Mouse (Mus musculus): ENCODE data around the gene Smim26. TPM values are rescaled to one million over a fixed set of nuclear protein-coding genes. Genes with fewer than 3 reads are reported as not detected.

Smim26 gene
- 3.6 TPM in 1 of 2 replicates, not detected in the other for polyA plus RNA-seq (2012; ENCODE audit: insufficient read depth, low replicate concordance)

GRCm38 (mm10) chr2:144593951-144594651 lies at the start of gene Smim26:
Gene Smim26, plus strand, starts transcription at chr2:144594054.
- peak within 1 kb of the TSS; percentile 95 for H3K4me3 ChIP-seq (replicated peaks)
- TF ChIP-seq FLI1 (IDR thresholded peaks at IDR 0.05; ENCODE audit: low read length) (no peak), GATA1 (IDR thresholded peaks at IDR 0.05; ENCODE audit: borderline replicate concordance, low read length) (no peak)
- no peaks in the 10 kb centered on the region for H3K9me3 ChIP-seq

GRCm38 (mm10) chr2:144544630-144545029 lies 49.2 kb upstream of the Smim26 start:
- H3K9me3 ChIP-seq, result no peaks in the 10 kb centered on the region
- peaks cover 50% of the 10 kb centered on the region for H3K36me3 ChIP-seq (replicated peaks; ENCODE audit: low read length)
- H3K4me3 ChIP-seq (replicated peaks), result no peak overlapping the region
- H3K4me1 ChIP-seq, result peaks cover 21% of the 10 kb centered on the region
- TF ChIP-seq FLI1 (IDR thresholded peaks at IDR 0.05; ENCODE audit: low read length) (no peak), GATA1 (IDR thresholded peaks at IDR 0.05; ENCODE audit: borderline replicate concordance, low read length) (no peak)
- no peaks in the 10 kb centered on the region for H3K27me3 ChIP-seq (replicated peaks)

More at GRCm38 (mm10) chr2:144593951-144594651, at the start of gene Smim26:
- Histone ChIP-seq H3K36me3 (replicated peaks; ENCODE audit: low read length) (peaks cover 34% of the 10 kb centered on the region), H3K27me3 (replicated peaks) (no peaks in the 10 kb centered on the region), H3K4me1 (peaks cover 31% of the 10 kb centered on the region)

- no peak overlapping the region for H3K4me3 ChIP-seq (replicated peaks)
- H3K36me3 ChIP-seq (replicated peaks; ENCODE audit: low read length), result peaks cover 46% of the 10 kb centered on the region
- TF ChIP-seq GATA1 (IDR thresholded peaks at IDR 0.05; ENCODE audit: borderline replicate concordance, low read length) (no peak), FLI1 (IDR thresholded peaks at IDR 0.05; ENCODE audit: low read length) (no peak)
- no peaks in the 10 kb centered on the region for H3K27me3 ChIP-seq (replicated peaks)
- peaks cover 22% of the 10 kb centered on the region for H3K4me1 ChIP-seq
- no peaks in the 10 kb centered on the region for H3K9me3 ChIP-seq
Observed at GRCm38 (mm10) chr2:144545061-144545460, 48.8 kb upstream of the Smim26 start.

GRCm38 (mm10) chr2:144545481-144545880 lies 48.4 kb upstream of the Smim26 start:
- H3K27me3 ChIP-seq (replicated peaks), result no peaks in the 10 kb centered on the region
- H3K9me3 ChIP-seq, result no peaks in the 10 kb centered on the region
- H3K4me1 ChIP-seq, result peaks cover 25% of the 10 kb centered on the region
- TF ChIP-seq FLI1 (IDR thresholded peaks at IDR 0.05; ENCODE audit: low read length) (no peak), GATA1 (IDR thresholded peaks at IDR 0.05; ENCODE audit: borderline replicate concordance, low read length) (no peak)
- H3K4me3 ChIP-seq (replicated peaks), result no peak overlapping the region
- H3K36me3 ChIP-seq (replicated peaks; ENCODE audit: low read length), result peaks cover 42% of the 10 kb centered on the region

- Histone ChIP-seq H3K9me3 (no peaks in the 10 kb centered on the region), H3K27me3 (replicated peaks) (no peaks in the 10 kb centered on the region), H3K36me3 (replicated peaks; ENCODE audit: low read length) (peaks cover 27% of the 10 kb centered on the region), H3K4me3 (replicated peaks) (no peak overlapping the region), H3K4me1 (peaks cover 33% of the 10 kb centered on the region)
- TF ChIP-seq GATA1 (IDR thresholded peaks at IDR 0.05; ENCODE audit: borderline replicate concordance, low read length), result no peak
Observed at GRCm38 (mm10) chr2:144547559-144547958, 46.3 kb upstream of the Smim26 start.

GRCm38 (mm10) chr2:144550529-144550928 lies 43.3 kb upstream of the Smim26 start, which contains the start of gene Rbbp9:
Gene Rbbp9, minus strand, starts transcription at chr2:144550869.
- TF ChIP-seq FLI1 (IDR thresholded peaks at IDR 0.05; ENCODE audit: low read length) (no peak), GATA1 (IDR thresholded peaks at IDR 0.05; ENCODE audit: borderline replicate concordance, low read length) (no peak)
- Histone ChIP-seq H3K27me3 (replicated peaks) (no peaks in the 10 kb centered on the region), H3K4me3 (replicated peaks) (peak within 1 kb of the TSS; percentile 99), H3K36me3 (replicated peaks; ENCODE audit: low read length) (peaks cover 6% of the 10 kb centered on the region), H3K4me1 (peaks cover 21% of the 10 kb centered on the region), H3K9me3 (no peaks in the 10 kb centered on the region)

GRCm38 (mm10) chr2:144553905-144554304 lies 39.9 kb upstream of the Smim26 start:
- H3K9me3 ChIP-seq, result no peaks in the 10 kb centered on the region
- H3K4me1 ChIP-seq, result peaks cover 34% of the 10 kb centered on the region
- H3K4me3 ChIP-seq (replicated peaks), result no peak overlapping the region
- no peak for TF ChIP-seq FLI1 (IDR thresholded peaks at IDR 0.05; ENCODE audit: low read length)
- no peak for TF ChIP-seq GATA1 (IDR thresholded peaks at IDR 0.05; ENCODE audit: borderline replicate concordance, low read length)
- H3K27me3 ChIP-seq (replicated peaks), result no peaks in the 10 kb centered on the region
- H3K36me3 ChIP-seq (replicated peaks; ENCODE audit: low read length), result peaks cover 4% of the 10 kb centered on the region

GRCm38 (mm10) chr2:144555286-144555819 lies 38.5 kb upstream of the Smim26 start:
- H3K9me3 ChIP-seq, result no peaks in the 10 kb centered on the region
- H3K27me3 ChIP-seq (replicated peaks), result no peaks in the 10 kb centered on the region
- TF ChIP-seq GATA1 (IDR thresholded peaks at IDR 0.05; ENCODE audit: borderline replicate concordance, low read length) (no peak), FLI1 (IDR thresholded peaks at IDR 0.05; ENCODE audit: low read length) (no peak)
- peak overlapping the region; percentile 98 for H3K4me3 ChIP-seq (replicated peaks)
- H3K4me1 ChIP-seq, result peaks cover 32% of the 10 kb centered on the region
- peaks cover 18% of the 10 kb centered on the region for H3K36me3 ChIP-seq (replicated peaks; ENCODE audit: low read length)

- Histone ChIP-seq H3K4me1 (peaks cover 25% of the 10 kb centered on the region), H3K27me3 (replicated peaks) (no peaks in the 10 kb centered on the region)
- TF ChIP-seq GATA1 (IDR thresholded peaks at IDR 0.05; ENCODE audit: borderline replicate concordance, low read length) (no peak), FLI1 (IDR thresholded peaks at IDR 0.05; ENCODE audit: low read length) (no peak)
Observed at GRCm38 (mm10) chr2:144555820-144556552, 37.9 kb upstream of the Smim26 start, which contains the start of gene Sec23b. Gene Sec23b, plus strand, starts transcription at chr2:144556229.

More at GRCm38 (mm10) chr2:144555820-144556552, 37.9 kb upstream of the Smim26 start, which contains the start of gene Sec23b:
- Histone ChIP-seq H3K4me3 (replicated peaks) (peak within 1 kb of the TSS; percentile 98), H3K36me3 (replicated peaks; ENCODE audit: low read length) (peaks cover 20% of the 10 kb centered on the region), H3K9me3 (no peaks in the 10 kb centered on the region)
